Mouse (Mus musculus) adrenal gland, postnatal 10 days (tissue): ENCODE results near the gene Kcnab1. TPM values are rescaled to one million over a fixed set of nuclear protein-coding genes. Genes with fewer than 3 reads are reported as not detected.

Source experiments
- DNase-seq: peaks from one replicate; pipeline ENCODE4 v3.0.0; 2021; ENCODE audit warnings: mixed read lengths
- total RNA-seq, 2 experiments: library from RNA; stranded (reverse); gene quantifications; 2 replicates each; pipeline ENCODE4 v1.2.3; 2021

The Kcnab1 gene
- total RNA-seq, 2 experiments from 2014 or later: 2.5 to 2.8 TPM

DNA sequence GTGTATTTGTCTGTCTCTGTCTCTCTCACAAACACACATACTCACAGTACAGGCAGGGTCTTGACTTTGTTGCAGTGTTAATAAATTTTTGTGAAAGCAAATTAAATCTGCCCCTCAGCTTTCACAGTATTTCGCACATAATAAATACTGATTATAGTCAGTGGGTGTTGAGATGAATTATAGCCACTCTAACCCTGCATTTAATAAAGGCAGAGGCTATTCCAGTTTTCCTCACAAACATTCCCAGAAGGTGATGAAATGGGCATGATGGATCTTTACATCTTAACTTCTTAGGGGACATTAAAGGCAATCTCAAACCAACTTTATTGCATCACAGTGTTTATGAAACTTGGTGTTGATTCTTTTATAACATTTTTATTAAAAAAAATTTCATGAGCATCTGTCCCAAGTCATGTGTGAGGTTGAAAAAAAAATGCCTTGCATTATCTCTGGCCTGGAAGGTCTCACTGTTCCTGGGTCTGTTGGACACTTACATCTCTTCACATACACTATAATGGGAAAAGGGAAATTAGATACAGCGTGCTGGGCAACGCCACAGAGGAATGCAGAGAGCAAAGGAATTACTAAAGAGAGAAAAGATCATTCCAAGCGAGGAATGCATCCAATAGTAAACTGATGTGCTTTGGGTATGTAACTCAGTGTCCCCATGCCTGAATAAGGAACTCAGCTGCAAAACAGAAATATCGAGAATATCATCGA is 95.3 kb downstream of the Kcnab1 start:
- DNase-seq: no peak

GRCm38 (mm10) chr3:65205539-65206020 is 96.4 kb downstream of the Kcnab1 start:
- DNase-seq: no peak

GRCm38 (mm10) chr3:65213725-65214124 is 104.5 kb downstream of the Kcnab1 start:
- DNase-seq: no peak

GRCm38 (mm10) chr3:65214635-65215034 is 105.5 kb downstream of the Kcnab1 start:
- DNase-seq: peak; percentile 15

- DNase-seq: no peak
These were observed 108.7 kb downstream of the Kcnab1 start for GRCm38 (mm10) chr3:65217673-65218579.

- no peak for DNase-seq
These were observed 111.1 kb downstream of the Kcnab1 start for GRCm38 (mm10) chr3:65220287-65220686.

- no peak for DNase-seq
These were observed 114.5 kb downstream of the Kcnab1 start for GRCm38 (mm10) chr3:65223635-65224034.

- DNase-seq: no peak
These were observed 121.8 kb downstream of the Kcnab1 start for GRCm38 (mm10) chr3:65230978-65231377.

DNA sequence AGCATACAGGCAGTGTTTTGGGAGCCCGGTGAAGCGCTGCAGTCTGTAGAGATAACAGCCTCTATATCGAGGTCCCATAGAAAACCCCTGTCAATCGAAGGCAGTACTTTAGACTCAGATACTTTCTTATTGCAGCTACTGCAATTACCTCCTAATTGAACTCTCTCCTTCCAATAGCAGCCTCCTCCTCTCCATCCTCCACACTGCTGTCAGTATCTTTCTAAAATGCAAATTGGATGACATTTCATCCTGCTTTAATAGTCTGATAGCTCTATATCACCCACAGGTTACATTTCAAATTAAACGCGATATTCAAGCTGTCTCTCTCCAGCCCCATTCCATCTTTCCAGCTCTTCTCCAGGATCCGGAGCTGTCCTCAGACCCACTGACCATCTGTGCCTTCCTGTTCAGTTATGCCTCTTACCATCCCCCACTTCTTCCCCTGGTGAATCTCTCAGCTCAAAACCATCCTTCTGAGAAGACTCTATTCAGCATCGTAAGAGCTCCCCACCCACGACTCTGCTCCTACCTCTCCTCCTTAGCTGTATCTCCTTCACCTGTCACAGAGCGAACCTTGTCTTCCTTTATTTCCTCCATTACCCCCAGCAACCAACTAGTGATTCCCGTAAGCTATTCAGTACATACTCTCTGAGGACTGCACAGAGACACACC is 122.4 kb downstream of the Kcnab1 start:
- DNase-seq: no peak

- no peak for DNase-seq
These were observed 139.8 kb downstream of the Kcnab1 start for GRCm38 (mm10) chr3:65249023-65249422.

GRCm38 (mm10) chr3:65260521-65260920 is 151.3 kb downstream of the Kcnab1 start:
- DNase-seq: no peak

GRCm38 (mm10) chr3:65262506-65263422 is 153.6 kb downstream of the Kcnab1 start:
- DNase-seq: no peak

- DNase-seq: no peak
These were observed 164.1 kb downstream of the Kcnab1 start for GRCm38 (mm10) chr3:65273317-65273716.

DNA sequence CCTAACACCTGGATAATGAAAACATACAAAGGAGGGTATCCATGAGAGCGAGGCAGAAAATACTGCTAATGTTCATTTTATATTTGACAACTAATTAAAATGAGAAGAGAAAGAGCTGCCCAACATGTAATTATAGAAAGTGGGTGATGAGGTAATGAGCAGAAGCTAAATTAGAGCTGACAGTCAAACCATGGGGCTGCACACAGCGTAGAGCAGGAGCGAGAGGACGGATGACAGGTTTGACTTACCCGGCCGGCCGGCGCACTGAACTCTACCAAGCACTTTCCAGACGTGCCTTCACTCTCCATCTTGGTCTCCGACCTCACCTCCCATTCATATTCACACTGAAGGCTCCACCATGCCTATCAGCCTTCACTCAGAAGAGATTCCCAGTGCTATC is 168.6 kb downstream of the Kcnab1 start:
- DNase-seq: no peak

DNA sequence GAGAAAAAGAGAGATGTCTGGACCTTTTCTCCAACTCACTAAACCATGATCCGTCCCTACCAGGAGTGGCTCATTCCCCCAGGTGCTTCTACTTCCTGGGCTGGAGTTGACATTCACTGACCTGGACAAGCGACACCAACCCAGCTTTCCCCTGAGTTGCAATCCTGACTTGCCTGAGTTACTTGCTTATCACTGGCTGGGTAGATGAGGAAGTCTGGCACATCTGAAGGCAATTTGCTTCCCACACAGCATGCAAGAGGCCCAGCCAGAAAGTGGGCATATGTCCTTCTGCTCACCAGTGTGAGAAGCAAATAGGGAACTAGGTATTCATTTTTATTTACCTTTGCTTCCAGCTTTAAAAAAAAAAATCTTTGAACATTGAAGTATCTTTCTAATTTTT is 174.2 kb downstream of the Kcnab1 start:
- no peak for DNase-seq

DNA sequence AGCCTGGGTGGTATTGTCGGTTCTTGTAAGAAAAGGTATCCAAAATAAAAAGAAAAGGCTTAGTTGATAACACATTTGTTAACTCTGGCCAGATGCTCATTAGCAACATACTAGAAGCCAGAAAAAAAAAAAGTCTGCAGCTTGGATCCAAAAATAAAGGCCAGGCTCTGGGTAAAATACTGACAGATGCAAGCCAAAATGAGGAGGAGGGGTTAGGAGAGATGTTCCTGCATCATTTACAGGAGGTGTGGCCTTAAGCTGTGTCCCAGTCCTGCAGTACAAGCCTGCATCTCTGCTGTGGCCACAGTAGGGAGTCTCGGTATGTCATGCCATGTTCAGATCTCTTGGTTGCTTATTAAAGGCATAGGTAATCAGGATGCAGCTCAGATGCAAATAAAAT is 179.8 kb downstream of the Kcnab1 start:
- DNase-seq: no peak

DNA sequence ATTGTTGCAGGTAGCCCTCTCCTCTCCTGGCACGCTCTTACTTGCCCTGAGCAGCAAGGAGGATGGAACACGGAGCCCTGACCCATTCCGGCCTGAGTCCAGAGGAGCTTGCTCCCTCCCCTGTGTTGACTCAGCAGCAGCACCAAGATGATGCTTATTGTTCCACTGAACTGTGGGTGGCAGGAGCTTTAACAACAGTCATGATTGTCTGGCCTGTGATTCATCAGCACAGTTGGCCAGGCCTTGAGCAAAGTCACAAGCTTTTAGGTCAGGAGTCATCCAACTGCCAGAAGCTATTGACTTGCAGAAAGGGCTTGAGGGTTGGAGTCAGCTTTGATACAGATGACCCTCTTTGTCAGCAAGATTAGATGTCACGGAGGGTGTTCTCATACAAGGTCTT is 187.8 kb downstream of the Kcnab1 start:
- DNase-seq: peak; percentile 6

GRCm38 (mm10) chr3:65299205-65299604 is 190.0 kb downstream of the Kcnab1 start:
- no peak for DNase-seq

- no peak for DNase-seq
These were observed 192.3 kb downstream of the Kcnab1 start for GRCm38 (mm10) chr3:65301531-65301930.

DNA sequence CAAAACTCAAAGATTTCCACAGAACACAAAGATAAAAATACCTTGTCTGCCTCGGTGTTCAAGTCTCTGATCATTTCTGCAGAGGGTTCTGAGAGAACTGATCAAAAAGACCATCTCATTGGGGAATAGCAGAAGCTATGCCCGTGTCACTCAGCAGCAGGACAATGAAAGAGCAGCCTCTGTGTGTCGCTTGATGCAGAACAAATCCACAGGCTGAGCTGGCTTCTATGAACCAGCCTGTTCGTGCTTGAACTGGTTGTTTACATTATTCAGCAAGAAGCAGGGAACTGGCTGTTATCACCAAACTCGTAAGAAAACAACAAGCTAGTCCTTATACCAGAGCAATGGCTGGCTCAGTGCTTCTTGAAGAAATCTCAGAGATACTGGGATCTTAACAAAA is 193.4 kb downstream of the Kcnab1 start:
- no peak for DNase-seq

GRCm38 (mm10) chr3:65315837-65316236 is 206.7 kb downstream of the Kcnab1 start:
- no peak for DNase-seq

- no peak for DNase-seq
These were observed 207.6 kb downstream of the Kcnab1 start for GRCm38 (mm10) chr3:65316738-65317137.
